In genomic region chr12:80228356-80228755, GRCm38 (mm10) we compare ENCODE assay signal across 7 mouse cellular contexts. TPM values are rescaled to one million over a fixed set of nuclear protein-coding genes. Genes with fewer than 3 reads are reported as not detected.
DNase-seq lines count a peak whose midpoint lies in the region; ATAC-seq and TF ChIP-seq lines count a peak whose summit lies in the region.

No protein-coding gene starts in this region.

- no peak for DNase-seq in liver, embryonic 13.5 days
- no peak for DNase-seq in liver, embryonic 11.5 days (ENCODE audit: low spot score)
- no peak for DNase-seq in left cerebral cortex, adult 8-10 months (ENCODE audit: low spot score in 2 of 2)

- no peak for ATAC-seq in liver, embryonic 13.5 days (ENCODE audit: low read depth)
- no peak for ATAC-seq in liver, embryonic 11.5 days (replicated peaks; ENCODE audit: low FRiP score)
- ATAC-seq in embryonic facial prominence, embryonic 15.5 days (ENCODE audit: insufficient number of reproducible peaks, low FRiP score, low TSS enrichment, low read depth): no peak
- ATAC-seq in limb, embryonic 13.5 days (ENCODE audit: low FRiP score, low read depth): no peak
- ATAC-seq in kidney, embryonic 14.5 days (ENCODE audit: low FRiP score, low TSS enrichment): no peak

- H3K4me3 ChIP-seq in liver, embryonic 13.5 days (replicated peaks): no peak overlapping the region
- H3K4me3 ChIP-seq in liver, embryonic 11.5 days (ENCODE audit: low read depth, low read length): no peak overlapping the region
- no peak overlapping the region for H3K4me3 ChIP-seq in bone marrow macrophage, adult 2 months (ENCODE audit: insufficient read depth, low read length)
- H3K4me3 ChIP-seq in embryonic facial prominence, embryonic 15.5 days (replicated peaks): no peak overlapping the region
- no peak overlapping the region for H3K4me3 ChIP-seq in limb, embryonic 13.5 days
- no peak overlapping the region for H3K4me3 ChIP-seq in kidney, embryonic 14.5 days (ENCODE audit: low read length)

- WGBS in liver, embryonic 13.5 days (ENCODE audit: insufficient replicate concordance): 72% methylated on average over 5 of the region's 5 CpGs
- WGBS in liver, embryonic 11.5 days: 89% methylated on average over 5 of the region's 5 CpGs
- 75% methylated on average over 5 of the region's 5 CpGs for WGBS in embryonic facial prominence, embryonic 15.5 days
- 82% methylated on average over 5 of the region's 5 CpGs for WGBS in limb, embryonic 13.5 days
- 88% methylated on average over 5 of the region's 5 CpGs for WGBS in kidney, embryonic 14.5 days

- no peak for TF ChIP-seq POLR2A in bone marrow macrophage, adult 2 months (IDR thresholded peaks at IDR 0.05; ENCODE audit: borderline replicate concordance, low read depth, low read length)

- H3K27me3 ChIP-seq in liver, embryonic 13.5 days: no peaks in the 10 kb centered on the region
- H3K27me3 ChIP-seq in liver, embryonic 11.5 days (replicated peaks; ENCODE audit: control insufficient read depth, insufficient read depth, low read length): no peaks in the 10 kb centered on the region
- no peaks in the 10 kb centered on the region for H3K27me3 ChIP-seq in embryonic facial prominence, embryonic 15.5 days
- no peaks in the 10 kb centered on the region for H3K27me3 ChIP-seq in limb, embryonic 13.5 days
- no peaks in the 10 kb centered on the region for H3K27me3 ChIP-seq in kidney, embryonic 14.5 days (ENCODE audit: control insufficient read depth, insufficient read depth, low read length)

- no peak overlapping the region for H3K4me2 ChIP-seq in liver, embryonic 13.5 days
- H3K4me2 ChIP-seq in liver, embryonic 11.5 days: no peak overlapping the region
- no peak overlapping the region for H3K4me2 ChIP-seq in embryonic facial prominence, embryonic 15.5 days (replicated peaks)
- 0 out of 2 replicates have a peak overlapping the region, but pooled peaks have one; percentile 17 for H3K4me2 ChIP-seq in limb, embryonic 13.5 days (replicated peaks)
- no peak overlapping the region for H3K4me2 ChIP-seq in kidney, embryonic 14.5 days (replicated peaks; ENCODE audit: low read depth, low read length)

- no peak overlapping the region for H3K9ac ChIP-seq in liver, embryonic 13.5 days
- H3K9ac ChIP-seq in liver, embryonic 11.5 days (ENCODE audit: low read depth, low read length): no peak overlapping the region
- no peak overlapping the region for H3K9ac ChIP-seq in embryonic facial prominence, embryonic 15.5 days
- H3K9ac ChIP-seq in limb, embryonic 13.5 days: no peak overlapping the region
- H3K9ac ChIP-seq in kidney, embryonic 14.5 days (ENCODE audit: low read depth, low read length): no peak overlapping the region

- H3K4me1 ChIP-seq in liver, embryonic 13.5 days (replicated peaks): peaks cover 65% of the 10 kb centered on the region
- H3K4me1 ChIP-seq in liver, embryonic 11.5 days (replicated peaks; ENCODE audit: control insufficient read depth, insufficient read depth, low read length): peaks cover 46% of the 10 kb centered on the region
- peaks cover 48% of the 10 kb centered on the region for H3K4me1 ChIP-seq in bone marrow macrophage, adult 2 months (ENCODE audit: control insufficient read depth, insufficient read depth, low read length)
- H3K4me1 ChIP-seq in embryonic facial prominence, embryonic 15.5 days: peaks cover 86% of the 10 kb centered on the region
- H3K4me1 ChIP-seq in limb, embryonic 13.5 days: peaks cover 93% of the 10 kb centered on the region
- peaks cover 67% of the 10 kb centered on the region for H3K4me1 ChIP-seq in kidney, embryonic 14.5 days (ENCODE audit: control insufficient read depth, insufficient read depth, low read length)

- 0 out of 2 replicates have a peak overlapping the region, but pooled peaks have one; percentile 82 for H3K27ac ChIP-seq in liver, embryonic 13.5 days
- no peak overlapping the region for H3K27ac ChIP-seq in liver, embryonic 11.5 days (ENCODE audit: low read depth, low read length)
- peak overlapping the region; percentile 82 for H3K27ac ChIP-seq in bone marrow macrophage, adult 2 months (ENCODE audit: insufficient read depth, low read depth, low read length)
- peak overlapping the region; percentile 52 for H3K27ac ChIP-seq in embryonic facial prominence, embryonic 15.5 days (replicated peaks)
- H3K27ac ChIP-seq in limb, embryonic 13.5 days: peak overlapping the region; percentile 93; the same call in 1 of the 2 replicates
- no peak overlapping the region; the same call in 1 of the 2 replicates for H3K27ac ChIP-seq in kidney, embryonic 14.5 days (ENCODE audit: low read depth, low read length)

- no peak for TF ChIP-seq CTCF in bone marrow macrophage, adult 2 months (IDR thresholded peaks at IDR 0.05; ENCODE audit: low read depth, low read length)

- no peaks in the 10 kb centered on the region for H3K9me3 ChIP-seq in liver, embryonic 13.5 days (replicated peaks)
- no peaks in the 10 kb centered on the region for H3K9me3 ChIP-seq in liver, embryonic 11.5 days (ENCODE audit: control insufficient read depth, low read length)
- no peaks in the 10 kb centered on the region for H3K9me3 ChIP-seq in embryonic facial prominence, embryonic 15.5 days (replicated peaks)
- no peaks in the 10 kb centered on the region for H3K9me3 ChIP-seq in limb, embryonic 13.5 days
- H3K9me3 ChIP-seq in kidney, embryonic 14.5 days (ENCODE audit: control insufficient read depth, low read length): no peaks in the 10 kb centered on the region

- no peaks in the 10 kb centered on the region for H3K36me3 ChIP-seq in liver, embryonic 13.5 days
- H3K36me3 ChIP-seq in liver, embryonic 11.5 days (ENCODE audit: control insufficient read depth, insufficient read depth, low read length): no peaks in the 10 kb centered on the region; the same call in 1 of the 2 replicates
- H3K36me3 ChIP-seq in embryonic facial prominence, embryonic 15.5 days: no peaks in the 10 kb centered on the region
- H3K36me3 ChIP-seq in limb, embryonic 13.5 days: no peaks in the 10 kb centered on the region
- no peaks in the 10 kb centered on the region for H3K36me3 ChIP-seq in kidney, embryonic 14.5 days (ENCODE audit: control insufficient read depth, insufficient read depth, low read length)

RNA-seq across cellular contexts. Expression of gene Actn1, which starts 31.8 kb away (rescaled TPM):
- polyA plus RNA-seq in liver, embryonic 13.5 days (2015; fragmentation: Nextera tagmentation; extraction: Ambion mirVana): 7.3 and 8.6 TPM in 2 replicates
- polyA plus RNA-seq in liver, embryonic 11.5 days (2014; fragmentation: Nextera tagmentation; extraction: Ambion mirVana): 27.9 and 28.3 TPM in 2 replicates
- polyA plus RNA-seq in bone marrow macrophage, adult 2 months (2012; ENCODE audit: insufficient read depth, insufficient read length, missing spikeins): 60.2 and 62.4 TPM in 2 replicates
- polyA plus RNA-seq in embryonic facial prominence, embryonic 15.5 days (2015; fragmentation: Nextera tagmentation; extraction: Ambion mirVana): 35.6 and 35.7 TPM in 2 replicates
- 31.7 and 35.2 TPM in 2 replicates for polyA plus RNA-seq in limb, embryonic 13.5 days (2015; fragmentation: Nextera tagmentation; extraction: Ambion mirVana)
- 100 to 1,000 TPM in 1 of 4 experiments, 10 to 100 TPM in 3; 92.6 to 101 (median 98.8) TPM for total RNA-seq in left cerebral cortex, adult 8-10 months (2022)
- 38.3 and 52.6 TPM in 2 replicates for polyA plus RNA-seq in kidney, embryonic 14.5 days (2014; fragmentation: Nextera tagmentation; extraction: Ambion mirVana)

Comparison
In these comparisons a context has a peak if more than half of its experiments do, and no peak if none do; other contexts are left out.
1. H3K27ac ChIP-seq: peak in liver, embryonic 13.5 days (single experiment), bone marrow macrophage, adult 2 months (single experiment), embryonic facial prominence, embryonic 15.5 days (single experiment) and limb, embryonic 13.5 days (single experiment); none in liver, embryonic 11.5 days (single experiment) and kidney, embryonic 14.5 days (single experiment).